Mouse (Mus musculus) lung, embryonic 15.5 days (tissue): ENCODE measurements around the gene Cops4. TPM values are rescaled to one million over a fixed set of nuclear protein-coding genes. Genes with fewer than 3 reads are reported as not detected.

ENCODE experiments used
- ATAC-seq: fragments of 200-750 bp; cut with Nextera tagmentation; 2 replicates; pipeline ENCODE4 v1.8.0; 2017; ENCODE audit warnings: moderate number of reproducible peaks, borderline replicate concordance; ENCODE audit not compliant: low FRiP score, low TSS enrichment; ENCODE audit errors: extremely low read depth
- H3K27ac ChIP-seq: fragments of 300-500 bp; sonication (generic); 2 replicates; pipeline ENCODE4 v1.5.1; 2015; ENCODE audit warnings: moderate library complexity, mild to moderate bottlenecking, inconsistent platforms
- H3K27me3 ChIP-seq: fragments of 300-500 bp; sonication (generic); 2 replicates; pipeline ENCODE4 v1.6.1; 2015; ENCODE audit warnings: inconsistent platforms
- H3K36me3 ChIP-seq: fragments of 300-500 bp; sonication (generic); 2 replicates; pipeline ENCODE4 v1.6.1; 2015; ENCODE audit warnings: inconsistent platforms
- H3K4me1 ChIP-seq: fragments of 300-500 bp; sonication (generic); 2 replicates; pipeline ENCODE4 v1.6.1; 2015; ENCODE audit warnings: inconsistent platforms
- H3K4me2 ChIP-seq: fragments of 300-500 bp; sonication (generic); 2 replicates; pipeline ENCODE4 v1.6.1; 2015; ENCODE audit warnings: inconsistent platforms, mild to moderate bottlenecking, moderate library complexity
- H3K4me3 ChIP-seq: fragments of 300-500 bp; sonication (generic); 2 replicates; pipeline ENCODE4 v1.5.1; 2015; ENCODE audit warnings: mild to moderate bottlenecking, inconsistent platforms
- H3K9ac ChIP-seq: fragments of 300-500 bp; sonication (generic); 2 replicates; pipeline ENCODE4 v1.6.1; 2015; ENCODE audit warnings: inconsistent platforms
- H3K9me3 ChIP-seq: fragments of 300-500 bp; sonication (generic); 2 replicates; pipeline ENCODE4 v1.6.1; 2016; ENCODE audit warnings: inconsistent platforms
- WGBS: fragments of 180-500 bp; shearing (Covaris S2); methylation state at CpG from one replicate; pipeline ENCODE4 v1.1.7; 2015; 5-methylcytosine and 5-hydroxymethylcytosine counted together
- microRNA-seq: library from miRNA; unstranded; fragments of <30 nt; microRNA quantifications from one replicate; pipeline ENCODE4, GENCODE M21; 2016
- polyA plus RNA-seq: library from polyadenylated mRNA; unstranded; fragments of >200 nt; fragmentation: Nextera tagmentation; extraction: Ambion mirVana; gene quantifications from 2 replicates; pipeline ENCODE4 v1.2.1, GENCODE M21; 2015

Gene Cops4
- polyA plus RNA-seq, 1 experiment from 2014 or later, result 190 TPM

DNA sequence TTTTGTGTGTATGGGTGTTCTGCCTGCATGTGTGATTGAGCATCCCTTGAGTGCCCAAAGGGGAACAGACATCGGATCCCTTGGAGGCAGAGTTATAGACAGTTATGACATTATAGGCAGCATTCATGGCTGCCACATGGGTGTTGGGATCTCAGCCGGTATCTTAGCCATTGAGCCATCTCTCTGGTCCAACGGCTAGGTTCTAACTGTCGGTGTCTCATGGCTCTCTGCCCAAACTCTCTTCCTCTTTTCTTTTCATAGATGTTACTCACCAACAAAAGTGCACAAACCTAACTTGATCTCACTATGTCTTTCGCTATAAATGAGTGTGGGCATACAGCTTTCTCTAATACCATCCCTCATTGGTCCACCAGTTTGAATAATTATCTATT, 64.3 kb downstream of the Cops4 start:
- no peaks in the 10 kb centered on the region for H3K9me3 ChIP-seq
- no peak for ATAC-seq
- no peaks in the 10 kb centered on the region for H3K27me3 ChIP-seq
- H3K36me3 ChIP-seq, result no peaks in the 10 kb centered on the region
- H3K9ac ChIP-seq, result no peak overlapping the region
- no peak overlapping the region for H3K4me2 ChIP-seq
- no peak overlapping the region for H3K4me3 ChIP-seq
- no peak overlapping the region for H3K27ac ChIP-seq
- H3K4me1 ChIP-seq, result no peaks in the 10 kb centered on the region
- 81% methylated on average over 5 of the region's 5 CpGs for WGBS

DNA sequence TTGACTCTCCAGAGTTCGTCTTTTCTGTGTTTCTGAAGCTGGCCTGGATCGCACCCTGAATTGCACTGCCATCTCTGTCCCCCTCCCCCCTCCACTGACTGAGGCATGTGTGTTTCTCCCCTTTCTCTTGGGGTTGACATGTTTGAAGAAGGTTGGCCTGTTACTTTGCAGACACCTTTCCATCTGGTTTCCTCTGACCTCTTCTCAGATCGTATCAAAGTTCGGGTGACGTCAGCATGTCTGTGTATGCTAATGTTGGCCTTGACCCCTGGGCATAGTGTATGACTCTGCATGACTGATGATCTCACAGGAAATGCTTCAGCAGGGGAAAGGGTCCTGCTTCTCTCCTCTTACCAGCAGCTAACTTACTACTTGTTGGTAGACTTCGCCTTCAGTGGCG, 65.0 kb downstream of the Cops4 start:
- Histone ChIP-seq H3K4me1 (no peaks in the 10 kb centered on the region), H3K4me2 (no peak overlapping the region), H3K27me3 (no peaks in the 10 kb centered on the region), H3K36me3 (no peaks in the 10 kb centered on the region), H3K9ac (no peak overlapping the region), H3K4me3 (no peak overlapping the region), H3K9me3 (no peaks in the 10 kb centered on the region), H3K27ac (no peak overlapping the region)
- 65% methylated on average over 7 of the region's 7 CpGs for WGBS
- ATAC-seq, result no peak

DNA sequence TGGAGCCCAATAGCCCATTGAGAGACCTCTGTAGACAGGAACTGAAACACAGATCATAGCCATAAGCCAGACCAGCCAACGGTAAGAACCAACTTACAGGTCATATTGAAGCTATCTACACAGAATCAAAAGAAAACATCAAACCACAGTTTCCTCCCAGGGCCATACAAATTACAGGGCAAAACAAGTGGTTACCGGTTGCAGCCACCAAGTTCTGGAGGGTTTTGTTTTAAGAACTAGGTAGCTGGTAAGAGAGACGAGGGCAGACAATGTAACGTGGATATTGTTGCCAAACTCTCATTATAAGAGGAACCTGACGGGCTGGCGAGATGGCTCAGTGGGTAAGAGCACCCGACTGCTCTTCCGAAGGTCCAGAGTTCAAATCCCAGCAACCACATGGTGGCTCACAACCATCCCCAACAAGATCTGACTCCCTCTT, 67.1 kb downstream of the Cops4 start:
- Histone ChIP-seq H3K27me3 (no peaks in the 10 kb centered on the region), H3K4me2 (no peak overlapping the region), H3K4me1 (no peaks in the 10 kb centered on the region), H3K27ac (no peak overlapping the region), H3K36me3 (no peaks in the 10 kb centered on the region), H3K9me3 (no peaks in the 10 kb centered on the region), H3K9ac (no peak overlapping the region), H3K4me3 (no peak overlapping the region)
- WGBS, result 86% methylated on average over 8 of the region's 8 CpGs
- ATAC-seq, result no peak

DNA sequence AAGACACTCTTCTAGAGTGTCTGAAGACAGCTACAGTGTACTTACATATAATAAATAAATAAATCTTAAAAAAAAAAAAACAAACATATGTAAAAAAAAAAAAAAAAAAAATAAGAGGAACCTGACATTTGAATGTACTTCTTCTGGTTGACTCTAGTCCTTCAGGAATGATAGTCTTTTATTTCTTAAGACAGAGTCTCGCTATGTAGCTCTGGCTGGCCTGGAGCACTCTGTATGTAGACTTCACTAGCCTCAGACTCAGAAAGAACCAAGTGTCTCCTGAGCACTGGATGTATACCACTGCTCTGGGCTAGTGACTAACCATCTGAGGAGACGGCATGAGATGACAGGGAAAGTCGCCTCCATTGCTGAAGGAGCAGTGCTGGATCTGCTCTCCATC, 67.5 kb downstream of the Cops4 start:
- WGBS, result 83% methylated on average over 3 of the region's 3 CpGs
- Histone ChIP-seq H3K27me3 (no peaks in the 10 kb centered on the region), H3K4me2 (no peak overlapping the region), H3K27ac (no peak overlapping the region), H3K4me1 (no peaks in the 10 kb centered on the region), H3K4me3 (no peak overlapping the region), H3K9me3 (no peaks in the 10 kb centered on the region), H3K36me3 (no peaks in the 10 kb centered on the region), H3K9ac (no peak overlapping the region)
- no peak for ATAC-seq

DNA sequence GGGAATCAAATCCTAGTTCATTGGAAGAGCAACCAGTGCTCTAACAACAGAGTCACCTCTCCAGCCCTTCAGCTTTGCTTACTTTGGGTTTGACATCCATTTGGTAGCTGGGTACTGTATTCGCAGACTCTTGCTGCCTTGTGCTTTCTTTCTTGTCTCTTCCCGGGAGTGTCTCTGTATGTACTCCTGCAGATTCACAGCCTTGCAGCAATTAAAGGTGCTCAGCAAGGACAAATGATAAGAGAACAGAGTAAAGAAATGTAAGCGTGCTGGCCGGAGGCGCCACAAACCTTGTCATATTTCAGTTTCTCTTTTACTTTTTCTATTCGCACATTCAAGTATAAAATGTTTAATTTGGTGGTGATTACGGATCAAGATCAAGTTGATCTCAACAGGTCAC, 69.0 kb downstream of the Cops4 start:
- no peak overlapping the region for H3K27ac ChIP-seq
- H3K4me3 ChIP-seq, result no peak overlapping the region
- no peaks in the 10 kb centered on the region for H3K36me3 ChIP-seq
- H3K9me3 ChIP-seq, result no peaks in the 10 kb centered on the region
- H3K9ac ChIP-seq, result no peak overlapping the region
- no peaks in the 10 kb centered on the region for H3K4me1 ChIP-seq
- no peak overlapping the region for H3K4me2 ChIP-seq
- 85% methylated on average over 7 of the region's 7 CpGs for WGBS
- no peak for ATAC-seq
- no peaks in the 10 kb centered on the region for H3K27me3 ChIP-seq

DNA sequence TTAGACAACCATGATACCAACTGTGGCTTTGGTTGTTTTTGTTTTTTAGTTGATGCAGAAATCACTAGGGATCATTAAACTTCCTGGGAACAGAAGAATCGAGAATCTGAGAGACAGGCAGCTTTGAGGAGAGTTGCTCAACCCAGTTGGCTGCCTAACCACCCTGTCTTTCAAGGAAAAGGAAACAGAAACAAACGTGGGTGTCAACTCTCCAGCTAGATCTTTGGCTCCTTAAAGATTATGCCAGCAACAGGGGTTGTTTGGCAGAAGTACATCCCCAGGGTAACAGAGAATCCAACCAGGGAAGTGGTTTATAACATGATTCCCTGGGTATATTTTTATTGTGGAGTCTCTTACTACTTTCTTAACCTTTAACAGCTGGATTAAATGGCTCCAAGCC, 69.5 kb downstream of the Cops4 start:
- Histone ChIP-seq H3K9ac (no peak overlapping the region), H3K4me1 (no peaks in the 10 kb centered on the region), H3K27ac (no peak overlapping the region), H3K4me3 (no peak overlapping the region), H3K27me3 (no peaks in the 10 kb centered on the region), H3K9me3 (no peaks in the 10 kb centered on the region), H3K4me2 (no peak overlapping the region), H3K36me3 (no peaks in the 10 kb centered on the region)
- WGBS, result 41% methylated on average over 2 of the region's 2 CpGs
- no peak for ATAC-seq

GRCm38 (mm10) chr5:100590505-100590904, 72.4 kb downstream of the Cops4 start:
- Histone ChIP-seq H3K27ac (no peak overlapping the region), H3K9me3 (no peaks in the 10 kb centered on the region), H3K4me1 (no peaks in the 10 kb centered on the region), H3K36me3 (no peaks in the 10 kb centered on the region), H3K9ac (no peak overlapping the region), H3K4me3 (no peak overlapping the region), H3K4me2 (0 out of 2 replicates have a peak overlapping the region, but pooled peaks have one; percentile 3), H3K27me3 (no peaks in the 10 kb centered on the region)
- no peak for ATAC-seq
- 33% methylated on average over 5 of the region's 5 CpGs for WGBS

DNA sequence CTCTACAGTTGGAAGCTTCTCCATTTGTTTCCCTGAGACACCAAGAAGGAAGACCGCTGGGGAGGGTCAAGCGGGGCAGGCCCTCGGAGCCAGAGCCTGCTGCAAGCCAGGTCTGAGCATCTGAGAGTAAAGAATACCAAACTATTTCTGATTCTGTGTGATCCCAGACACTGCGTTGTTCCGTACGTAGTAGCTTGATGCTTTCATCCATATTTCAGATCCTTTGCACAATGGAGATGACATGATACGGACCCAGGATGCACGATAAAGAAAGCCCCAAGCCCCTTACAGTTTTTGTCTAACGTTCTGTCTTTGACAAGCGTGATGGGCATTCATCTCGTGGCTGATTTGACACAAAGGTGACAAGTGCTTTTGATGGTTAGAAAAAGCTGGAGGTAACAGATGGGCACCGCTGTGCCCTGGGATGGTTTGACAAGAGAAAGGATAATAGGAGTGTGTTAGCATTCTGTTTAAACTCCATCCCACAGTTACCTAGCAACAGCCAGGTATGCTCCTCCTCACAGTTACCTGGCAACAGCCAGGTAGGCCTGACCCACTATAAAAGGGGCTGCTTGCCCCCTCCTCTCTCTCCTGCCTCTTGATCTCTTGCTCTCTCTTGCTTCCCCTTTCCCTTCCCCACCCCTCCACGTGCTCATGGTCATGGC, 76.8 kb downstream of the Cops4 start:
- Histone ChIP-seq H3K9ac (no peak overlapping the region), H3K4me3 (no peak overlapping the region), H3K27ac (no peak overlapping the region), H3K4me2 (no peak overlapping the region), H3K9me3 (no peaks in the 10 kb centered on the region), H3K27me3 (no peaks in the 10 kb centered on the region), H3K4me1 (no peaks in the 10 kb centered on the region), H3K36me3 (no peaks in the 10 kb centered on the region)
- 81% methylated on average over 13 of the region's 13 CpGs for WGBS
- ATAC-seq, result no peak

DNA sequence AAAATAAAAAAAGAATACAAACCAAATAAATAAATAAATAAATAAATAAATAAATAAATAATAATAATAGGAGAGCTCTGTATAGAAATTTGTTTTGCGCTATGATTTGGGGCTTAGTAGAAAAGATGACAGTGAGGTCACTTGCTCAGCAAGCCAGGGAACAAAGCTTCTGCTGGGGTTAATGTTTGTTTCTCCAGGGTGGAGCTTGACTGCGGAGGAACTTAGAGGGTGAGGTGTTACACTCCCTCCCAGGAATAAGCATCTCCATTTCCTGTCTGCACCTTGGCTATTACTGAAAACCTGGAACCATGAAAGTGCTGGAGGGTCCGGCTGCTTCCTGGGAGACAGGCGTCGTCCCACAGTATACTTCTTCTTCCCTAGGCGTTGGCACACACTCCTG, 77.9 kb downstream of the Cops4 start:
- 75% methylated on average over 6 of the region's 6 CpGs for WGBS
- no peak for ATAC-seq
- no peak overlapping the region for H3K9ac ChIP-seq
- H3K4me2 ChIP-seq, result no peak overlapping the region
- no peak overlapping the region for H3K4me3 ChIP-seq
- no peaks in the 10 kb centered on the region for H3K9me3 ChIP-seq
- H3K4me1 ChIP-seq, result no peaks in the 10 kb centered on the region
- no peaks in the 10 kb centered on the region for H3K36me3 ChIP-seq
- H3K27me3 ChIP-seq, result no peaks in the 10 kb centered on the region
- H3K27ac ChIP-seq, result no peak overlapping the region

Small RNA genes within 50 kb of the gene (microRNA-seq; reads per million reads assigned to microRNA genes)
- not detected for gene Gm23222

Other genes starting within 250 kb of the Cops4 start
- 145 and 152 TPM in 2 replicates for gene Sec31a, start 102.1 kb upstream of the Cops4 start, polyA plus RNA-seq
- gene Lin54, start 17.7 kb upstream of the Cops4 start, polyA plus RNA-seq, result 12.5 and 14.3 TPM in 2 replicates
- gene Plac8, start 53.9 kb downstream of the Cops4 start, polyA plus RNA-seq, result 12.7 and 20.7 TPM in 2 replicates
- gene Coq2, start 156.8 kb downstream of the Cops4 start, polyA plus RNA-seq, result 56.5 and 59.7 TPM in 2 replicates
- gene Hpse, start 201.4 kb downstream of the Cops4 start, polyA plus RNA-seq, result 5.0 and 5.1 TPM in 2 replicates